9 mouse cellular contexts compared by ENCODE assay signal in genomic region chr3:59870765-59871164, GRCm38 (mm10). TPM values are rescaled to one million over a fixed set of nuclear protein-coding genes. Genes with fewer than 3 reads are reported as not detected.
DNase-seq lines count a peak whose midpoint lies in the region; ATAC-seq and TF ChIP-seq lines count a peak whose summit lies in the region.
"Had no signal": no experiment of that assay in that cellular context is flagged by ENCODE, and none has a peak within 500 bp of the region (broad histone marks: within the 10 kb centered on the region; RNA-seq: fewer than 3 reads in every experiment).

No protein-coding gene starts in this region.

- TF ChIP-seq CTCF in gastrocnemius, adult 2 months (IDR thresholded peaks at IDR 0.05) = peak; percentile 78
- peak; percentile 87 for TF ChIP-seq CTCF in layer of hippocampus, adult 2 months (conservative IDR thresholded peaks at IDR 0.05)

- no peak overlapping the region for H3K9ac ChIP-seq in forebrain, embryonic 14.5 days (ENCODE audit: low read length)
- H3K9ac ChIP-seq in midbrain, embryonic 14.5 days (replicated peaks; ENCODE audit: low read length) = no peak overlapping the region

- no peak overlapping the region for H3K4me3 ChIP-seq in gastrocnemius, adult 2 months
- H3K4me3 ChIP-seq in forebrain, embryonic 14.5 days (ENCODE audit: low read depth, low read length) = no peak overlapping the region
- no peak overlapping the region for H3K4me3 ChIP-seq in layer of hippocampus, adult 2 months
- no peak overlapping the region for H3K4me3 ChIP-seq in midbrain, embryonic 14.5 days (replicated peaks; ENCODE audit: low read depth, low read length)

- H3K27ac ChIP-seq in gastrocnemius, adult 2 months = no peak overlapping the region
- H3K27ac ChIP-seq in forebrain, embryonic 14.5 days (ENCODE audit: low read depth, low read length) = no peak overlapping the region
- H3K27ac ChIP-seq in layer of hippocampus, adult 2 months = no peak overlapping the region
- no peak overlapping the region for H3K27ac ChIP-seq in midbrain, embryonic 14.5 days (replicated peaks; ENCODE audit: low read depth, low read length)

- DNase-seq in gastrocnemius, adult 2 months = peak; percentile 23
- no peak for DNase-seq in gastrocnemius, postnatal 36 days
- DNase-seq in A20 (ENCODE audit: low read depth, low spot score) = peak; percentile 44
- DNase-seq in adrenal gland, postnatal 25 days = peak; percentile 30
- peak; percentile 72 for DNase-seq in forebrain, embryonic 14.5 days (ENCODE audit: low spot score)
- DNase-seq in layer of hippocampus, adult 2 months (ENCODE audit: low spot score in 2 of 2) = peak in 1 of 2 experiments; percentile 34
- peak; percentile 79 for DNase-seq in midbrain, embryonic 14.5 days
- peak; percentile 33 for DNase-seq in thymus, postnatal 25 days

- H3K4me1 ChIP-seq in forebrain, embryonic 14.5 days (ENCODE audit: control insufficient read depth, insufficient read depth, low read length) = no peaks in the 10 kb centered on the region
- no peaks in the 10 kb centered on the region for H3K4me1 ChIP-seq in midbrain, embryonic 14.5 days (ENCODE audit: control insufficient read depth, insufficient read depth, low read length)

- WGBS in forebrain, embryonic 14.5 days = 25% methylated on average over 2 of the region's 2 CpGs
- WGBS in midbrain, embryonic 14.5 days = 22% methylated on average over 2 of the region's 2 CpGs

- intact Hi-C loops in gastrocnemius, adult 2 months (cut with DNase I) = loop anchor here (2.0 kb wide), 2 partner anchors 242 to 892 kb away; no protein-coding TSS in a partner anchor
- intact Hi-C loops in gastrocnemius, postnatal 36 days (cut with DNase I) = loop anchor here (2.0 to 5.0 kb wide), 2 partner anchors 242 to 892 kb away; no protein-coding TSS in a partner anchor

- H3K27me3 ChIP-seq in forebrain, embryonic 14.5 days (replicated peaks; ENCODE audit: control insufficient read depth, insufficient read depth, low read length) = no peaks in the 10 kb centered on the region
- H3K27me3 ChIP-seq in midbrain, embryonic 14.5 days (ENCODE audit: control insufficient read depth, insufficient read depth, low read length) = no peaks in the 10 kb centered on the region

- ATAC-seq in forebrain, embryonic 14.5 days = peak; percentile 67; the same call in 1 of the 2 replicates
- no peak for ATAC-seq in midbrain, embryonic 14.5 days (ENCODE audit: low FRiP score, low TSS enrichment)

- no peak overlapping the region for H3K4me2 ChIP-seq in forebrain, embryonic 14.5 days (ENCODE audit: low read length)
- H3K4me2 ChIP-seq in midbrain, embryonic 14.5 days (ENCODE audit: low read length) = no peak overlapping the region

- H3K9me3 ChIP-seq in forebrain, embryonic 14.5 days (replicated peaks; ENCODE audit: control insufficient read depth, low read length) = no peaks in the 10 kb centered on the region
- no peaks in the 10 kb centered on the region for H3K9me3 ChIP-seq in midbrain, embryonic 14.5 days (ENCODE audit: control insufficient read depth, low read length)

- no peaks in the 10 kb centered on the region for H3K36me3 ChIP-seq in forebrain, embryonic 14.5 days (ENCODE audit: control insufficient read depth, insufficient read depth, low read length)
- H3K36me3 ChIP-seq in midbrain, embryonic 14.5 days (ENCODE audit: control insufficient read depth, insufficient read depth, low read length) = no peaks in the 10 kb centered on the region

RNA-seq across cellular contexts. Expression of gene Gm8298, which starts 9.9 kb away (rescaled TPM):
- total RNA-seq in gastrocnemius, adult 2 months (2021) = not detected
- total RNA-seq in gastrocnemius, postnatal 36 days (2021) = not detected
- not detected in 2 replicates for total RNA-seq in adrenal gland, postnatal 25 days (2021)
- not detected in 2 replicates for polyA plus RNA-seq in forebrain, embryonic 14.5 days (2014; fragmentation: Nextera tagmentation; extraction: Ambion mirVana)
- total RNA-seq in layer of hippocampus, adult 2 months (2021) = not detected
- polyA plus RNA-seq in midbrain, embryonic 14.5 days (2014; fragmentation: Nextera tagmentation; extraction: Ambion mirVana) = not detected in 2 replicates
- polyA plus RNA-seq: stomach, embryonic 14.5 days had no signal

RNA-seq across cellular contexts. Expression of gene C130079G13Rik, which starts 54.2 kb away (rescaled TPM):
- not detected for total RNA-seq in gastrocnemius, adult 2 months (2021)
- total RNA-seq in gastrocnemius, postnatal 36 days (2021) = not detected
- not detected in 2 replicates for total RNA-seq in adrenal gland, postnatal 25 days (2021)
- polyA plus RNA-seq in forebrain, embryonic 14.5 days (2014; fragmentation: Nextera tagmentation; extraction: Ambion mirVana) = not detected in 2 replicates
- total RNA-seq in layer of hippocampus, adult 2 months (2021) = not detected
- not detected in 2 replicates for polyA plus RNA-seq in midbrain, embryonic 14.5 days (2014; fragmentation: Nextera tagmentation; extraction: Ambion mirVana)
- polyA plus RNA-seq: stomach, embryonic 14.5 days had no signal

Comparison
In these comparisons a context has a peak if more than half of its experiments do, and no peak if none do; other contexts are left out.
1. DNase-seq: peak in gastrocnemius, adult 2 months (single experiment), A20 (single experiment), adrenal gland, postnatal 25 days (single experiment), forebrain, embryonic 14.5 days (single experiment), midbrain, embryonic 14.5 days (single experiment) and thymus, postnatal 25 days (single experiment); none in gastrocnemius, postnatal 36 days (0 of 2).